Mouse (Mus musculus): Measurements from ENCODE around the gene Polr2g. TPM values are rescaled to one million over a fixed set of nuclear protein-coding genes. Genes with fewer than 3 reads are reported as not detected.

Gene Polr2g
- total and polyA plus RNA-seq, 3 experiments = 181 to 188 TPM; not detected in 1

DNA sequence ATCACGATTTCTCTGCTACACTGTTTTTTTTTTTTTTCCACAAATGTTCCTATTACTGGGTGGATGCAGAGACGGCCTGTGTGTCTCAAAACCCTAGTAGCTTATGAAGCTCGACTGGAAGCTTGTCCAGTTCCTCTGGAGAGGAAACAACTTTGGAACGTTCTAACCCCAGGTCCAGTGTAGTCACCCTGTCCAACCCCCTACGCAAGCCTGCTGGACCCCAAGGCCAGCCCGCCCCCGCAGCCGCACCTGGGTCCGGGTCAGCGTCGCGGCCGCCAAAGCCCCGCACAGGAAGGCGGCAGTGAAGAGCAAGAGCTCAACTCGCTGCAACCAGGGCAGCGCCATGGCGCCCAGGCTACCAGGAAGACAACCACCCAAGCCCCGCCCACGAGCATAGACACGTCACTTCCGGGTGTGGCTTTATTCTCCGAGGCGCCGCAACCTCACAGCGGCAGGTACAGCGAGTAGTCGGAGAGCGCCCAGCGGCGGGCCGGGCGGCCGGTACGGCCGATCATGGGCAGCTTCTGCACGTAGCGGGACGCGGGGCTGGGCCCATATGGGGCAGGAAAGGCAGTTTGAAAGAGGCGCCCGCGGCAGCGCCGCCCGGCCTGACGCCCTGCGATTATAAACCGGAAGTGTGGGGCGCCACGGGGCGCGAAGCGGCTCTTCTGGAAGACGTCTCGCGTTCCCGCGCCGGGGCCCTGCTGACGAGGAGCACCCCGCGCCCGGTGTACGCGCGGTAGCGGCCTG lies 24.1 kb downstream of the Polr2g start, which contains the start of gene Tmem179b (continued):
- TF ChIP-seq USF2 (IDR thresholded peaks at IDR 0.05; ENCODE audit: borderline replicate concordance in 1 of 2, insufficient read depth in 1 of 2, low read depth in 1 of 2, low read length in 2 of 2) = no peak
- peak; percentile 80 for TF ChIP-seq MYC (IDR thresholded peaks at IDR 0.05; ENCODE audit: low read depth, low read length)
- TF ChIP-seq SIN3A (IDR thresholded peaks at IDR 0.05; ENCODE audit: low read length) = peak; percentile 88
- no peak for TF ChIP-seq RCOR1 (IDR thresholded peaks at IDR 0.05; ENCODE audit: low read depth, low read length)
- peak; percentile 84 for TF ChIP-seq HCFC1 (IDR thresholded peaks at IDR 0.05; ENCODE audit: low read depth, low read length)
- TF ChIP-seq KAT2A (conservative IDR thresholded peaks at IDR 0.05; ENCODE audit: low read depth, low read length) = peak; percentile 51; the same call in 1 of the 2 replicates
- 0 out of 2 replicates have a peak, but pooled peaks have one; percentile 3 for TF ChIP-seq NRF1 (IDR thresholded peaks at IDR 0.05; ENCODE audit: insufficient read depth, low read depth, low read length, poor library complexity, severe bottlenecking)
- no peak for TF ChIP-seq RAD21 (IDR thresholded peaks at IDR 0.05; ENCODE audit: low read depth, low read length)
- peak in 1 of 3 experiments; percentile 17; a peak in 1 of 6 replicates for TF ChIP-seq CTCF (IDR thresholded peaks at IDR 0.05 in 2 of 3, conservative IDR thresholded peaks at IDR 0.05 in 1 of 3; ENCODE audit: control insufficient read depth in 1 of 3, insufficient read depth in 1 of 3, low read depth in 2 of 3, low read length in 3 of 3, poor library complexity in 1 of 3, severe bottlenecking in 1 of 3)
- no peak for TF ChIP-seq ZKSCAN1 (IDR thresholded peaks at IDR 0.05; ENCODE audit: low read depth, low read length)
- peak; percentile 89; the same call in 1 of the 2 replicates for TF ChIP-seq E2F4 (IDR thresholded peaks at IDR 0.05; ENCODE audit: borderline replicate concordance, low read depth, low read length)
- TF ChIP-seq UBTF (IDR thresholded peaks at IDR 0.05; ENCODE audit: borderline replicate concordance, insufficient read depth, low read depth, low read length) = no peak
- no peak for TF ChIP-seq MYB (IDR thresholded peaks at IDR 0.05; ENCODE audit: low read depth, low read length)
- TF ChIP-seq TAL1 (IDR thresholded peaks at IDR 0.05; ENCODE audit: low read length) = peak; percentile 21; the same call in 1 of the 2 replicates
- TF ChIP-seq SMC3 (IDR thresholded peaks at IDR 0.05; ENCODE audit: low read depth, low read length) = no peak
- TF ChIP-seq NELFE (IDR thresholded peaks at IDR 0.05; ENCODE audit: low read depth, low read length) = peak; percentile 98

DNA sequence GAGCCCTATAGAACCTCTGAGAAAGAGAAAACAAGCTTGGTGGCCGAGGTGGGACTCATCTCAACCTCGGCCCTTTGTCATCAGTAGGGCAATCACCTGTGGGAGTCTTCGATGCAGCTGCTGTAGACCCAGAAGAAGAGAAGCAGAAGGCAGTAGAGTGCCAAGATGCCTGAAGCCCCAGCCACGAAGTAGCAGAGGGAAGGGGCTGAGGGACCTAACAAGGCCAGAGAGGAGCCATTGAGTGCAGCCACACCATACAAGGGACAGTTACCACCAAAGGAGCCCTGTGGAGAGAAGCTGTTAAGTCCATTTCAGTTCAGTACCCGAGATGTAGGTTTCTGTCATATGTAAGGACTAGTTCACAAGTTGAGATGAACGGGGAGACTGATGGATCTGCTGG lies 25.0 kb downstream of the Polr2g start:
- peak; percentile 55 for DNase-seq (ENCODE audit: low read depth, low spot score)
- peaks cover 0 to 14% of the 10 kb centered on the region in 2 experiments; a peak in 2 of 4 replicates for H3K4me1 ChIP-seq (ENCODE audit: control insufficient read depth in 1 of 2, insufficient read depth in 2 of 2, low read length in 2 of 2)
- no peaks in the 10 kb centered on the region for H3K9me3 ChIP-seq (replicated peaks; ENCODE audit: insufficient read depth, low read length)
- peak; percentile 14; the same call in 1 of the 2 replicates for TF ChIP-seq POLR2AphosphoS2 (IDR thresholded peaks at IDR 0.05; ENCODE audit: low read length)
- TF ChIP-seq GABPA (IDR thresholded peaks at IDR 0.05; ENCODE audit: low read depth, low read length) = no peak
- peak in 1 of 2 experiments; percentile 33; a peak in 2 of 4 replicates for TF ChIP-seq POLR2A (IDR thresholded peaks at IDR 0.05; ENCODE audit: control insufficient read depth in 1 of 2, insufficient read depth in 1 of 2, low read depth in 1 of 2, low read length in 2 of 2, poor library complexity in 1 of 2)
- peak overlapping the region; percentile 73 to 84 for H3K4me3 ChIP-seq (ENCODE audit: control insufficient read depth in 1 of 2, insufficient read depth in 1 of 2, low read depth in 2 of 2, low read length in 2 of 2)
- no peaks in the 10 kb centered on the region for H3K27me3 ChIP-seq (ENCODE audit: control insufficient read depth in 1 of 2, insufficient read depth in 2 of 2, low read length in 2 of 2)
- peaks cover 14 to 19% of the 10 kb centered on the region in 2 experiments for H3K36me3 ChIP-seq (ENCODE audit: control insufficient read depth in 1 of 2, insufficient read depth in 2 of 2, low read length in 2 of 2)
- H3K79me2 ChIP-seq (ENCODE audit: control insufficient read depth, insufficient read depth, low read length, poor library complexity) = peaks cover 21% of the 10 kb centered on the region
- H3K9ac ChIP-seq (ENCODE audit: control insufficient read depth, low read depth, low read length, poor library complexity, severe bottlenecking) = peak overlapping the region; percentile 99
- H3K27ac ChIP-seq (ENCODE audit: control insufficient read depth, low read depth, low read length) = peak overlapping the region; percentile 95
